Mouse (Mus musculus) ES-Bruce4 (cell line): ENCODE measurements around the gene Ddx19a.

Experiments
- CTCF ChIP-seq: IDR thresholded peaks from one replicate; pipeline ENCODE4 v1.8.1; 2011; ENCODE audit warnings: low read depth, low read length
- POLR2A ChIP-seq: IDR thresholded peaks from one replicate; pipeline ENCODE4 v1.8.1; 2011; ENCODE audit warnings: low read length; ENCODE audit not compliant: insufficient read depth

DNA sequence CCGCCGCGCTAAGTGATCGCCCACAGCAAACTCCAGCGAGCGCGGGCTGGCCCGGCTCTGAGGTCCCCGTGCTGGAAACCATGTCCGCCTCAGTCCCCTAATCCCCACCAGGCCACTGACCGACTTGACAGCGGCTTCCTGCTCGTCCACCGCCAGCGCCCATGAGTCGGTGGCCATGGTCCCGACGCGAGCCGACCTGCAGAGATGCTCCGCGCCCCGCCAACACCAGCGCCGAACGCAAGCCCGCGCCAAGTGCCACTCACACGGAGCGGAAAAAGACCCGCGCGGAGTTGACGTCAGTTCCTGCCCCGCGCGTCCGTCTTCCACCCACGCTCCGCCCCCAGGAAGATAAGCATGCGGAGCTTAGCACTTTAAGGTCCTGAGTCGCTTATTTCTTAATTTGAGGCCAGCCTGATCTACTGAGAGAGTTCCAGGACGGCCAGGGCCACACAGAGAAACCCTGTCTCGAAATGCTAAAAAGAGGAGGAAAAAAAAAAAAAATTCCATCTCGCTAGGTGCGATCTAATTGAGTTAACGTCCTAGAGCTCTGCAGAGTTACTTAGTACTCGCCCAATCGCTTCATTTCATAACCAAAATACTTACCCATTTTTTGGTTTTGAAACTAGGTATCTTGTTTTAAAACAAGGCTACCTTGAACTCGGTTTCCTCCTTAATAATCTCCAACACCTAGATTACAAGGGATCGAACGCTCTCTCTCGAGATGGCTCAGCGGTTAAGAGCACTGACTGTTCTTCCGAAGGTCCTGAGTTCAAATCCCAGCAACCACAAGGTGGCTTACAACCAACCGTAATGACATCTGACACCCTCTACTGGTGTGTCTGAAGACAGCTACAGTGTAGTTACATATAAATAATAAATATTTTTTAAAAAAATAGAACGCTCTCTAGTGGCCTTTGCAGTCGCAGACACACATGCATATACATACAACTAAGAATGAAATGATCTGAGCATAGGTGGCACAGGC lies at the start of gene Ddx19a:
- TF ChIP-seq CTCF, result no peak
- TF ChIP-seq POLR2A, result peak; percentile 36
